ENCODE assay signal across 26 mouse cellular contexts in genomic region chr15:28439702-28440101, GRCm38 (mm10).
"Had no signal": no experiment of that assay in that cellular context is flagged by ENCODE, and none has a peak within 500 bp of the region (broad histone marks: within the 10 kb centered on the region; RNA-seq: fewer than 3 reads in every experiment).

No protein-coding gene starts in this region.

- H3K9ac ChIP-seq: heart, embryonic 12.5 days; hindbrain, embryonic 12.5 days; hindbrain, embryonic 14.5 days; intestine, embryonic 15.5 days; liver, embryonic 13.5 days; liver, embryonic 15.5 days; liver, postnatal 0 days had no signal

- H3K27ac ChIP-seq: gastrocnemius, adult 2 months; heart, embryonic 10.5 days; hindbrain, embryonic 10.5 days; hindbrain, embryonic 12.5 days; hindbrain, embryonic 14.5 days; intestine, embryonic 15.5 days; layer of hippocampus, adult 2 months; left cerebral cortex, adult 2 months; liver, embryonic 13.5 days; liver, embryonic 15.5 days had no signal

- H3K9me3 ChIP-seq: heart, embryonic 10.5 days; heart, embryonic 12.5 days; hindbrain, embryonic 10.5 days; hindbrain, embryonic 12.5 days; intestine, embryonic 15.5 days; liver, embryonic 13.5 days; liver, embryonic 15.5 days had no signal

- H3K4me3 ChIP-seq: gastrocnemius, adult 2 months; heart, embryonic 10.5 days; heart, embryonic 12.5 days; hindbrain, embryonic 10.5 days; hindbrain, embryonic 12.5 days; intestine, embryonic 15.5 days; layer of hippocampus, adult 2 months; left cerebral cortex, adult 2 months; liver, embryonic 13.5 days; liver, embryonic 15.5 days had no signal

- H3K4me2 ChIP-seq: heart, embryonic 12.5 days; hindbrain, embryonic 12.5 days; hindbrain, embryonic 14.5 days; intestine, embryonic 15.5 days; liver, embryonic 11.5 days; liver, embryonic 13.5 days; liver, embryonic 15.5 days had no signal

- ATAC-seq: hindbrain, embryonic 16.5 days; inflammation-experienced regulatory T-cells, adult 6 months; intestine, embryonic 15.5 days; intestine, postnatal 0 days; liver, postnatal 0 days had no signal

- DNase-seq: gastrocnemius, adult 2 months; gastrocnemius, postnatal 10 days; gastrocnemius, postnatal 25 days; heart, adult 18-20 months; heart, postnatal 10 days; heart, postnatal 4 days; kidney, adult 8-10 months; kidney, postnatal 10 days; kidney, postnatal 25 days; kidney, postnatal 4 days; liver; liver, embryonic 13.5 days; liver, postnatal 0 days had no signal

- H3K27me3 ChIP-seq: heart, embryonic 12.5 days; hindbrain, embryonic 12.5 days; intestine, embryonic 15.5 days; liver, embryonic 13.5 days; liver, embryonic 15.5 days had no signal

- H3K4me1 ChIP-seq: heart, embryonic 10.5 days; heart, embryonic 12.5 days; hindbrain, embryonic 10.5 days; hindbrain, embryonic 12.5 days; intestine, embryonic 15.5 days; liver, embryonic 13.5 days; liver, embryonic 15.5 days had no signal

- H3K36me3 ChIP-seq: heart, embryonic 10.5 days; heart, embryonic 12.5 days; hindbrain, embryonic 10.5 days; hindbrain, embryonic 12.5 days; intestine, embryonic 15.5 days; liver, embryonic 13.5 days; liver, embryonic 15.5 days had no signal
